Mouse (Mus musculus) lung, embryonic 14.5 days (tissue): Measurements from ENCODE around the gene Tanc2. TPM values are rescaled to one million over a fixed set of nuclear protein-coding genes. Genes with fewer than 3 reads are reported as not detected.

ENCODE experiments used
- ATAC-seq: fragments of 200-750 bp; cut with Nextera tagmentation; 2 replicates; pipeline ENCODE4 v1.8.0; 2017; ENCODE audit warnings: mild to moderate bottlenecking, moderate TSS enrichment, moderate library complexity; ENCODE audit not compliant: insufficient read depth
- DNase-seq: peaks from one replicate; pipeline ENCODE4 v3.0.0-alpha.2; 2015
- H3K27ac ChIP-seq: fragments of 300-500 bp; sonication (generic); 2 replicates; pipeline ENCODE4 v1.5.1; 2014; ENCODE audit warnings: low read depth, mild to moderate bottlenecking, moderate library complexity
- H3K27me3 ChIP-seq: fragments of 300-500 bp; sonication (generic); 2 replicates; pipeline ENCODE4 v1.6.1; 2014; ENCODE audit warnings: low read length, control low read depth; ENCODE audit not compliant: insufficient read depth
- H3K36me3 ChIP-seq: fragments of 300-500 bp; sonication (generic); 2 replicates; pipeline ENCODE4 v1.6.1; 2014; ENCODE audit warnings: control low read depth; ENCODE audit not compliant: insufficient read depth
- H3K4me1 ChIP-seq: fragments of 300-500 bp; sonication (generic); 2 replicates; pipeline ENCODE4 v1.6.1; 2014; ENCODE audit warnings: antibody characterized with exemption, control low read depth; ENCODE audit not compliant: insufficient read depth
- H3K4me2 ChIP-seq: fragments of 300-500 bp; sonication (generic); 2 replicates; pipeline ENCODE4 v1.6.1; 2014; ENCODE audit warnings: mild to moderate bottlenecking
- H3K4me3 ChIP-seq: fragments of 300-500 bp; sonication (generic); 2 replicates; pipeline ENCODE4 v1.5.1; 2014; ENCODE audit warnings: low read depth, low read length
- H3K9ac ChIP-seq: fragments of 300-500 bp; sonication (generic); 2 replicates; pipeline ENCODE4 v1.6.1; 2014
- H3K9me3 ChIP-seq: fragments of 300-500 bp; sonication (generic); 2 replicates; pipeline ENCODE4 v1.6.1; 2016; ENCODE audit warnings: low read depth, low read length, control low read depth
- CTCF ChIP-seq: IDR thresholded peaks from 2 replicates; pipeline ENCODE4 v1.5.1; 2016; ENCODE audit warnings: antibody characterized with exemption, low read depth
- WGBS: fragments of 180-500 bp; shearing (Covaris S2); extraction: QIAGEN DNeasy Blood & Tissue Kit; methylation state at CpG from one replicate; pipeline ENCODE4 v1.1.7; 2014; 5-methylcytosine and 5-hydroxymethylcytosine counted together
- polyA plus RNA-seq: library from polyadenylated mRNA; unstranded; fragments of >200 nt; fragmentation: Nextera tagmentation; extraction: Ambion mirVana; gene quantifications from 2 replicates; pipeline ENCODE4 v1.2.1, GENCODE M21; 2014

Tanc2 gene
- polyA plus RNA-seq, 1 experiment from 2014 or later: 17.1 TPM

DNA sequence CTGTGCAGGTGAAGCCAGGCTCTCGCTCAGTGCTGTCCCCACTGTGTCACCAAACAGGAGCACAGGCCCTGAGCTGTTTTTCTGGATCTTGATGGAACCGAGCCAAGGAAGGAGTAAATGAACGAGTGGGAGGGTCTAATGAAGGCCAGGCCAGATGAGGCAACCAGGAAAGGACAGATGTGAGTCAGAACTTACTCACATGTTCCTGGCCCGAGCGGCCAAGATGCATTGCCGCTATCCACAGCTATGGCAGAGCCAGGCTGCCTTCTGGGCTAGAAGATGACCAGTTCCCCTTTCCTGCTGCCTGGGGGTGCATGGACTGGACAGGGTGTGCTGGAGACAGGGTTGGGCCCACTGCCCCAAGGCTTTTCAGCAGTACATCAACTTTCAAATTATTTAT is 363.6 kb downstream of the Tanc2 start:
- peak; percentile 29 for DNase-seq
- Histone ChIP-seq H3K4me3 (no peak overlapping the region), H3K9ac (no peak overlapping the region), H3K4me2 (no peak overlapping the region), H3K27me3 (no peaks in the 10 kb centered on the region), H3K27ac (no peak overlapping the region), H3K4me1 (no peaks in the 10 kb centered on the region), H3K36me3 (no peaks in the 10 kb centered on the region), H3K9me3 (no peaks in the 10 kb centered on the region)
- ATAC-seq: no peak
- WGBS: 53% methylated on average over 6 of the region's 6 CpGs
- TF ChIP-seq CTCF: no peak

DNA sequence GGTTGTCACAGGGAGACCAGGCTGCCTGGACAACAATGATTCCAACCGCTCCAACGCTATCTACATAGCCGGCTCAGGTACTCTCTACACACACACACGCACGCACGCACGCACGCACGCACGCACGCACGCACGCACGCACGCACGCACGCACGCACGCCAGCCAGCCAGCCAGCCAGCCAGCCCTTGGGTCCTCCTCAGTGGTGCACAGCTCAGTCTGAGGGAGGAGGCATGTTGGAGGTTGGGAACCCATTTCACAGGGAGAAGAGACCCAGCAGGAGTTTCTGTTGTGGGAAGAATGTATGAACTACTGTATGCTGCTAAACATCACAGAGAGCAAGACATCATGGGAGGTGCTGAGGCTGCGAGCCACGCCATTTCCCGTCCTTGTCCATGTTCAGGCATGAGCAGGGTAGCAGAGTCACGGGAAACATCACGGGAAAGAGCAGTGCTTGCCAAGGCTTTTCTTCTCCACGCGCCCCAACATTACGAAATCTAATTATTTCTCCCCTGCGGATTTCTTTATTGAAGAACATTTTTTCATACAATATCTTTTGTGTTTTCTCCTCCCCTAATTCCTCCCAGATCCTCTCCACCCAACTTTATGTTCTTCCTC is 366.1 kb downstream of the Tanc2 start:
- H3K4me3 ChIP-seq: no peak overlapping the region
- no peak overlapping the region for H3K27ac ChIP-seq
- 86% methylated on average over 28 of the region's 28 CpGs for WGBS
- no peaks in the 10 kb centered on the region for H3K36me3 ChIP-seq
- H3K4me1 ChIP-seq: no peaks in the 10 kb centered on the region
- no peak for TF ChIP-seq CTCF
- H3K27me3 ChIP-seq: no peaks in the 10 kb centered on the region
- no peak for ATAC-seq
- no peak for DNase-seq
- H3K9me3 ChIP-seq: no peaks in the 10 kb centered on the region
- H3K4me2 ChIP-seq: no peak overlapping the region
- no peak overlapping the region for H3K9ac ChIP-seq

DNA sequence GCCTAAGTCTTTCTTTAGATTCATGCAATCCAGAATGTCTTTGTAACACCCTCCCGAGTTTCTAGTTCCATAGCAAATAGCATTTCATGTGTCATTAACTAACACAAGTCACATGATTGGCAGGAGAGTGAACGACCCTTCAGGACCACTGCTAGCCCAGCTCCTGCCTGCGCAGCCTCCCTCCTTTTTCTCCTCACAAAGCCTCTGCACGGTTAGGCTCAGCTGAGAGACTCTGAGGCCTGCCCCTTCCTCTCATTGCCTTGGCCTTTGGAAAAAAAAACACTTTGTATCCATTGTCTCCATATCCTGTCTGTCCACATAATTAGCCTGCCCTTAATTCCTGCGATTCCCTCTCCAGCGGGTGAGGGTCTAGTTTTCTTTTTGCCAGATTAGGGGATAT is 367.7 kb downstream of the Tanc2 start:
- Histone ChIP-seq H3K4me2 (no peak overlapping the region), H3K27me3 (no peaks in the 10 kb centered on the region), H3K36me3 (no peaks in the 10 kb centered on the region), H3K27ac (peak overlapping the region; percentile 36; the same call in 1 of the 2 replicates), H3K9me3 (no peaks in the 10 kb centered on the region), H3K9ac (no peak overlapping the region), H3K4me1 (no peaks in the 10 kb centered on the region), H3K4me3 (no peak overlapping the region)
- TF ChIP-seq CTCF: no peak
- peak; percentile 24 for DNase-seq
- no peak for ATAC-seq
- 51% methylated on average over 6 of the region's 6 CpGs for WGBS

DNA sequence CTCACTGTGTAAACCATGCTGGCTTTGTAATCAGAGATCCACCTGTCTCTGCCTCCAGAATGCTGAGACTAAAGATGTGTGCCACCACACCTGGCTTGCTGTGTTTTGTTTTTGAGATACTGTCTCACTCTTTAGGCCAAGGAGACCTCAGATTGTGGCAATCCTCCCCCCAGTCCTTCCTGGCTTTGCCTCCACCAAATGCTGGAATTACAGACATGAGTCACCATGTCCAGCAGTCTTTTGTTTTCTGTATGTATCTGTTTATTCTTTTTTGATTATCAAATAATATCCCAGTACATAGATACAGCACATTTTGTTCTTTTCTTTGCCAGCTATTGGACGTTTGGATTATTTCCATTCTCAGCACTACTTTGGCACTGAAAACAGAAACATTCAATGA is 368.8 kb downstream of the Tanc2 start:
- Histone ChIP-seq H3K27ac (no peak overlapping the region), H3K9ac (no peak overlapping the region), H3K27me3 (no peaks in the 10 kb centered on the region), H3K4me3 (no peak overlapping the region), H3K9me3 (no peaks in the 10 kb centered on the region), H3K36me3 (no peaks in the 10 kb centered on the region), H3K4me1 (no peaks in the 10 kb centered on the region), H3K4me2 (no peak overlapping the region)
- no peak for DNase-seq
- ATAC-seq: no peak
- 33% methylated on average over 1 of the region's 1 CpGs for WGBS
- no peak for TF ChIP-seq CTCF

DNA sequence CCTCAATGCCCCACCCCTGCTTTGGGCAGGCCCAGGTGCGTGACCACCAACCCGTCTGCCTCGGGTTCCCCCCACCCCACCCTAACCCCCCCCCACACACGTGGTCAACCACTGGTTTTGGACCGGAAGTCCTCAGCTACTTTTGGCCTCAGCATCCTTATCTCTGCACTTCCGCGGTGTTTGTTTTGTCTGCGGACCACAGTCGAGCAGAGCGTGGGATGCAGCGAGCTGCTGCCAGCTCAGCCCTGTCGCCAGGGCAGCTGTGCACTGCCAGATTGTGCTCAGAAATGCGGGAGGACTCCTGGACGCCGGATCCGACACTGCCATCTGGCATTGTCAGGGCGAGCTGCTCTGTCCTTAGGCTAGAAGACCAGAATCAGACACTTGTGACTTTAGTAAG is 369.6 kb downstream of the Tanc2 start:
- no peaks in the 10 kb centered on the region for H3K4me1 ChIP-seq
- no peaks in the 10 kb centered on the region for H3K9me3 ChIP-seq
- H3K4me2 ChIP-seq: peak overlapping the region; percentile 42
- peak; percentile 33 for DNase-seq
- ATAC-seq: no peak
- no peak for TF ChIP-seq CTCF
- H3K27me3 ChIP-seq: no peaks in the 10 kb centered on the region
- H3K36me3 ChIP-seq: no peaks in the 10 kb centered on the region
- H3K27ac ChIP-seq: no peak overlapping the region
- H3K4me3 ChIP-seq: no peak overlapping the region
- 8% methylated on average over 17 of the region's 17 CpGs for WGBS
- peak overlapping the region; percentile 34; the same call in 1 of the 2 replicates for H3K9ac ChIP-seq

DNA sequence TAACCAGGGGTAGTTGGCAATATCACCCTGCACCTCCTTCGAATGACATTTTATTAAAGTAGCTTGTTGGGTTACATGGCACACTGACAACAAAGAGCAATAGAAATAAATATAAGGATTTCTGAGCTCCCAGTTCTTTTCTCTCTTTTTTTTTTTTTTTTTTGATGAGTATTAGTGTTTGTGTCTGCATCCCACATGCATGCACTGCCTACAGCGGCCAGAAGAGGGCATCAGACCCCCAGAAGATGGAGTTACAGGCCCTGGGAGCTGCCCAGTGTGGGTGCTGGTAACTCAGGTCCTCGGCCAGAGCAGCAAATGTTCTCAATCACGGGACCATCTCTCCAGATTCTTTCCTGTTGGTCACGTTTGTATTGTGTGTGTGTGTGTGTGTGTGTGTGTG is 374.9 kb downstream of the Tanc2 start:
- H3K36me3 ChIP-seq: no peaks in the 10 kb centered on the region
- no peak overlapping the region for H3K4me2 ChIP-seq
- WGBS: 63% methylated on average over 5 of the region's 5 CpGs
- no peak overlapping the region for H3K27ac ChIP-seq
- peak; percentile 24; the same call in 1 of the 2 replicates for TF ChIP-seq CTCF
- no peaks in the 10 kb centered on the region for H3K9me3 ChIP-seq
- no peak overlapping the region for H3K4me3 ChIP-seq
- H3K27me3 ChIP-seq: peaks cover 30% of the 10 kb centered on the region
- DNase-seq (no peak), ATAC-seq (no peak)
- H3K4me1 ChIP-seq: no peaks in the 10 kb centered on the region; the same call in 1 of the 2 replicates
- H3K9ac ChIP-seq: no peak overlapping the region

DNA sequence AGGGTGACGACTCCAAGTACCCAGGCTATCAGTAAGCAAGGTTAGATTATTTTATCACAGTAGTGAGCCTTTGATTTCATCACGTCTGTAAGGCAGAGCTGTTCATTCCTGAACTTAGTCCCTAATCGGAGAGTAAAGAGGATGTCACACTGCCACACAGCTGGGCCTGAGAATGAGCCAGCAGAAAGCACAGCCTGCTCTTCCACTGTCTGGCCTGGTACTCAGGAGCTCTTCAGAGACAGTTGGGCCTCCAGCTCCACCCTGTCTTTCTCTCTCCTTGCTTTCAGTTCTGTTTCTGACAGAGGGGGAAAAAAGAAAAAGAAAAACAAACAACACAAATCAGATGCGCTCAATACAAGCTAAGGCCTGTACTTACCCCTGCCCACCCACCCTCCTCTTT is 376.5 kb downstream of the Tanc2 start:
- WGBS: 60% methylated on average over 4 of the region's 4 CpGs
- Histone ChIP-seq H3K27ac (no peak overlapping the region), H3K4me1 (no peaks in the 10 kb centered on the region; the same call in 1 of the 2 replicates)

More for the DNA sequence above, 376.5 kb downstream of the Tanc2 start:
- Histone ChIP-seq H3K27me3 (peaks cover 30% of the 10 kb centered on the region), H3K4me3 (no peak overlapping the region), H3K4me2 (no peak overlapping the region), H3K9me3 (no peaks in the 10 kb centered on the region), H3K36me3 (no peaks in the 10 kb centered on the region), H3K9ac (no peak overlapping the region)
- ATAC-seq (no peak), DNase-seq (no peak)
- no peak for TF ChIP-seq CTCF
